Mouse (Mus musculus) midbrain, embryonic 11.5 days (tissue): ENCODE measurements around the gene 2310030G06Rik. TPM values are rescaled to one million over a fixed set of nuclear protein-coding genes. Genes with fewer than 3 reads are reported as not detected.

ENCODE experiments used
- ATAC-seq: fragments of 200-750 bp; cut with Nextera tagmentation; 2 replicates; pipeline ENCODE4 v1.8.0; 2017; ENCODE audit warnings: moderate TSS enrichment, moderate library complexity; ENCODE audit not compliant: low FRiP score
- DNase-seq: peaks from one replicate; pipeline ENCODE4 v3.0.0; 2015; ENCODE audit warnings: low spot score; ENCODE audit errors: missing footprints
- H3K27ac ChIP-seq: fragments of 300-500 bp; sonication (generic); 2 replicates; pipeline ENCODE4 v1.5.1; 2014; ENCODE audit warnings: low read depth, low read length
- H3K27me3 ChIP-seq: fragments of 300-500 bp; sonication (generic); 2 replicates; pipeline ENCODE4 v1.6.1; 2014; ENCODE audit warnings: mild to moderate bottlenecking, low read length, moderate library complexity, mixed read lengths; ENCODE audit not compliant: control insufficient read depth, insufficient read depth
- H3K36me3 ChIP-seq: fragments of 300-500 bp; sonication (generic); 2 replicates; pipeline ENCODE4 v1.6.1; 2014; ENCODE audit warnings: mild to moderate bottlenecking, low read length, moderate library complexity, mixed read lengths; ENCODE audit not compliant: control insufficient read depth, insufficient read depth
- H3K4me1 ChIP-seq: fragments of 300-500 bp; sonication (generic); 2 replicates; pipeline ENCODE4 v1.6.1; 2014; ENCODE audit warnings: low read length; ENCODE audit not compliant: control insufficient read depth, insufficient read depth
- H3K4me2 ChIP-seq: fragments of 300-500 bp; sonication (generic); 2 replicates; pipeline ENCODE4 v1.6.1; 2014; ENCODE audit warnings: mild to moderate bottlenecking, moderate library complexity
- H3K4me3 ChIP-seq: fragments of 300-500 bp; sonication (generic); 2 replicates; pipeline ENCODE4 v1.5.1; 2014; ENCODE audit warnings: low read depth, low read length
- H3K9ac ChIP-seq: fragments of 300-500 bp; sonication (generic); 2 replicates; pipeline ENCODE4 v1.6.1; 2014; ENCODE audit warnings: low read length
- H3K9me3 ChIP-seq: fragments of 300-500 bp; sonication (generic); 2 replicates; pipeline ENCODE4 v1.6.1; 2016; ENCODE audit warnings: low read length; ENCODE audit not compliant: control insufficient read depth
- WGBS: fragments of 180-500 bp; shearing (Covaris S2); extraction: QIAGEN DNeasy Blood & Tissue Kit; methylation state at CpG from one replicate; pipeline ENCODE4 v1.1.7; 2014; 5-methylcytosine and 5-hydroxymethylcytosine counted together
- polyA plus RNA-seq: library from polyadenylated mRNA; unstranded; fragments of >200 nt; fragmentation: Nextera tagmentation; extraction: Ambion mirVana; gene quantifications from 2 replicates; pipeline ENCODE4 v1.2.1, GENCODE M21; 2014

The 2310030G06Rik gene
- polyA plus RNA-seq, 1 experiment from 2014 or later = 1.2 TPM

DNA sequence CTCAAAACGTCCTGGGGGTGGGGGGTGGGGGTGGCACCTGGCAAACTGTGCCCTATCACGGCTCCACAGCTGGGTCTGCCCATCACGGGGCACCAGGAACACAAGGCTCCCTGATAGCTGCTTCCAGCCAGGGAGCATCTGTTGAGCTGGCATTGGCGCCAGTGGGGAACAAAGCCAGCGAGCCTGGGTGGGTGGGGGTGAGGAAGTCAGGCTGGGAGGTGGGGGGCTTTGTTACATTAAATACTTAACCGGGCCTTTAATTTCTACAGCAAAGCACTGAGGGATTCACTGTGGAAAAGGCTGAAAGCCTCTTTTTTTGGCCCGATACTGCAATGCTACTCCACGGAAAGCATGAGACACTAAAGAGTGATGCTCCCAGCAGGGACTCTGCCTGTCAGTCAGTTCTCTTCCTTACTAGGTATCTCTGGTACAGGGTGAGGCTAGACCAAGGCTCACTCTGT lies 23.9 kb downstream of the 2310030G06Rik start:
- DNase-seq = no peak

DNA sequence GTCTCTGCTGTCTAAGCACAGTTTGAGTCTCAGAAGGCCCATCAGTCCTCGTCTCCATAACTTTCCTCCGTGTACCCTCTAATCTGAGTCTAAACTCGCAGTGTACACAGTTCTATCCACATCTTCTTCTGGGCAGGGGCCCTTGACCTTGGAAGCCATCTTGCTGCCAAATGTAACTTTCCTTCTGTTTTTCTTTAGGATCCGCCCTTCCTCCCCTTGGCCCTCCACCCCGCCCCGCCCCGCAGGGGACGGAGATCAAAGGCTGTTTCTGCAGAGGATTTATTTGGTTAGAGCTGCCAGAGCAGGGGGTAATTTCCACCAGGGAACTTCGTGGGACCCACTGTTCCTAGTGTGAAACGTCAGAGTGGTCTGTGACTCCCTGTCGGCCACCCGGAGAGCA lies 25.3 kb downstream of the 2310030G06Rik start:
- WGBS = 37% methylated on average over 12 of the region's 12 CpGs
- Histone ChIP-seq H3K9me3 (no peaks in the 10 kb centered on the region), H3K9ac (no peak overlapping the region; the same call in 1 of the 2 replicates), H3K4me2 (no peak overlapping the region), H3K27ac (no peak overlapping the region), H3K27me3 (no peaks in the 10 kb centered on the region), H3K4me3 (no peak overlapping the region), H3K36me3 (no peaks in the 10 kb centered on the region), H3K4me1 (peaks cover 10% of the 10 kb centered on the region; the same call in 1 of the 2 replicates)
- ATAC-seq = no peak
- DNase-seq = no peak

More for the DNA sequence above, 23.9 kb downstream of the 2310030G06Rik start:
- Histone ChIP-seq H3K27me3 (no peaks in the 10 kb centered on the region), H3K36me3 (no peaks in the 10 kb centered on the region), H3K4me2 (no peak overlapping the region), H3K4me1 (peaks cover 20% of the 10 kb centered on the region), H3K9me3 (no peaks in the 10 kb centered on the region), H3K9ac (no peak overlapping the region), H3K4me3 (no peak overlapping the region), H3K27ac (no peak overlapping the region)
- 59% methylated on average over 8 of the region's 8 CpGs for WGBS
- ATAC-seq = no peak

DNA sequence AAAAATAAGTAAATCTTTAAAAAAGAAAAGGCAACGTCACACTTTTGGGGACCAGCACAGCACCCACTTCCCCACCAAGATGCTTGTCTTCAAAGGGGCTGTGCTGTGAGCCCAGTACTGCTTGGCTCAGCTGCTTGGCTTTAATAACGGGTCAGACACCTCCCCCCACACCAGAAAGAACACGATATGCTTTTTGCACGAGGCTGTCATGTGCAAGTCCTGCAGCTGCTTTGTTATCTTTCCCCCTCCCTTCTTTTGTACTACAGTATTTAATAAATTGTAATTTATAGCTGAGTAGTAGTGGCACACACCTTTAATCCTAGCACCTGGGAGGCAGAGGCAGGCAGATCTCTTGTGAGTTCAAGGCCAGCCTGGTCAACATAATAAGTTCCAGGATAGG lies 27.5 kb downstream of the 2310030G06Rik start:
- DNase-seq = no peak
- WGBS = 87% methylated on average over 4 of the region's 4 CpGs
- H3K4me2 ChIP-seq = no peak overlapping the region

DNA sequence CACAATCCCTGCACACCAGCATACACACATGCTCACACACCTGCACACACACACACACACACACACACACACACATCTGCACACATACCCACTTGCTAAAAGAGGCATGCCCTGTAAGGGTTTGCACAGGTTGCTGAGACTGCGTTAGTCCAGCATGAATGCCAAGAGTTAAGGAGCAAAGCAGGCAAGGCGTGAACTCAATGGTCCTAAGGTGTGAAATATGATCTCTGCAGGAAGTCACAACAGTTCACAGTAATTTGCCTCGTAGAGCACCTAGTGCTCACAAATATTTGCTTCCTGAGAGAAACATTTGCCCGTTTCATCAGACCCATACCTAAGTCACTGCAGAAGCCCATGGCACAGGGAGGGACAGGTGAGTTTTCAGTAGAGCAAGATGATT lies 32.1 kb downstream of the 2310030G06Rik start:
- no peaks in the 10 kb centered on the region for H3K4me1 ChIP-seq
- H3K36me3 ChIP-seq = no peaks in the 10 kb centered on the region
- no peaks in the 10 kb centered on the region for H3K9me3 ChIP-seq
- no peak overlapping the region for H3K4me3 ChIP-seq
- H3K4me2 ChIP-seq = no peak overlapping the region
- 71% methylated on average over 4 of the region's 4 CpGs for WGBS
- ATAC-seq = no peak
- DNase-seq = no peak
- H3K9ac ChIP-seq = no peak overlapping the region
- H3K27ac ChIP-seq = no peak overlapping the region
- H3K27me3 ChIP-seq = no peaks in the 10 kb centered on the region

More for the DNA sequence above, 27.5 kb downstream of the 2310030G06Rik start:
- no peak overlapping the region for H3K4me3 ChIP-seq
- H3K4me1 ChIP-seq = 0 out of 2 replicates have a peak, but pooled peaks cover 3% of the 10 kb centered on the region
- H3K9ac ChIP-seq = no peak overlapping the region
- no peaks in the 10 kb centered on the region for H3K27me3 ChIP-seq
- no peaks in the 10 kb centered on the region for H3K9me3 ChIP-seq
- H3K27ac ChIP-seq = no peak overlapping the region
- no peaks in the 10 kb centered on the region for H3K36me3 ChIP-seq
- ATAC-seq = no peak

DNA sequence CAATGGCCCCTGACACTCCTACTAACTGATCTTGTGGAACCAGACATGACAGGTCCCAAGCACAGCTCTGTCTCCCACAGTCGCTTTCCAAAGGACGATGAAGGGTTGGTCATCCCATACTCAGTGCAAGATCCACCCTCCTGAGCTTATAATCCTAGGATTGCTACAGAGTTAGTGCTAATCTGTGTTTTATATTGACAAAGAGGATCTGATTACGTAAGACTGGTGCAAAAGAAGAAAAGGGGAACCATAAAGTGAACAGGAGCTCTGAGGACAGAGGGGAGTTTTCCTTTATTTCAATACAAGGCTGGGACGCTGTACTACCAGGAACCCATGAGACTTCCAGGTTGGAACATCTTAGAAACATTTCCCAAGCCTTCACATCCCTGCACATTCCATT lies 35.0 kb downstream of the 2310030G06Rik start:
- no peaks in the 10 kb centered on the region for H3K27me3 ChIP-seq
- WGBS = 80% methylated on average over 4 of the region's 4 CpGs
- ATAC-seq = no peak
- no peaks in the 10 kb centered on the region for H3K36me3 ChIP-seq
- H3K4me1 ChIP-seq = no peaks in the 10 kb centered on the region
- H3K4me2 ChIP-seq = no peak overlapping the region
- H3K9ac ChIP-seq = no peak overlapping the region
- no peak overlapping the region for H3K4me3 ChIP-seq
- DNase-seq = no peak
- H3K9me3 ChIP-seq = no peaks in the 10 kb centered on the region
- no peak overlapping the region for H3K27ac ChIP-seq

DNA sequence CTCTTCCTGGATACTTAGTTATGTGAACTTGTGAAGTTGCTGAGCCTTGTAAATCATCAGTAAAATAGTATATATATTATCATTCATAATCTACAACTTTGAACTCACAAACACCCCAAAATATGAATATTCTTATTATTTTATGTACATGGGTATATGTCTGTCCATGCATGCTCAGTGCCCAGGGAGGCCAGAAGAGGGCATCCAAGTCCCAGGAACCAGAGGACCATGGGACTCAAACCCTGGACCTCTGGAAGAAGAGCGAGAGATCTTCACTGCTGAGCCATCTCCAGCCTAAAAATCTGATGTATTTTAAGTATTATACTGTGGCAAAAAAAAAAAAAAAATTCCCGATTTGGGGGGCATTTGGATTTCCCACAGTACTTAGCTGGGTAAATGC lies 37.2 kb downstream of the 2310030G06Rik start:
- Histone ChIP-seq H3K27me3 (no peaks in the 10 kb centered on the region), H3K9me3 (no peaks in the 10 kb centered on the region), H3K4me2 (no peak overlapping the region), H3K4me3 (no peak overlapping the region), H3K27ac (no peak overlapping the region), H3K36me3 (no peaks in the 10 kb centered on the region), H3K9ac (no peak overlapping the region), H3K4me1 (no peaks in the 10 kb centered on the region)
- DNase-seq (no peak), ATAC-seq (no peak)
- WGBS = 26% methylated on average over 2 of the region's 2 CpGs

DNA sequence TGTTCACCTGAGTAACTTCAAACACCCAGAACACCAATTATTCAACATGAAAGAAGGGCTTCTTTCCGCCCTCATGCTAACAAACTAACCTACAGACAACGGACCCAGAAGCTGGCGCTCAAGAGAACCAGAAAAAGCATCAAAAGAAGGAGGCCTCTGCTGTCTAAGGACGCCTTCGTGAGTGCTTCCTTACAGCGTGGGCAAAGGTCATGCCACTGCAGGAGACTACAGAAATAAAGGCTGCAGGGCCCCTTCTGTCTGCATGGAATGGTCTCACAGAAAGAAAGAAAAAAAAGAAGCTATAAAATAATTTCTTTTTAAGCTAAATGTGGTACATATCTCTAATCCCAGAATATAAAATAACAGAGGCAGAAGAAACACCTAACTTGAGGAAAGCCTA lies 41.4 kb downstream of the 2310030G06Rik start:
- no peak overlapping the region for H3K4me2 ChIP-seq
- no peak overlapping the region for H3K4me3 ChIP-seq
- 51% methylated on average over 6 of the region's 6 CpGs for WGBS
- H3K27me3 ChIP-seq = no peaks in the 10 kb centered on the region; the same call in 1 of the 2 replicates
- no peak overlapping the region for H3K9ac ChIP-seq
- DNase-seq (no peak), ATAC-seq (no peak)
- H3K4me1 ChIP-seq = no peaks in the 10 kb centered on the region
- H3K27ac ChIP-seq = no peak overlapping the region
- H3K9me3 ChIP-seq = no peaks in the 10 kb centered on the region
- no peaks in the 10 kb centered on the region for H3K36me3 ChIP-seq

DNA sequence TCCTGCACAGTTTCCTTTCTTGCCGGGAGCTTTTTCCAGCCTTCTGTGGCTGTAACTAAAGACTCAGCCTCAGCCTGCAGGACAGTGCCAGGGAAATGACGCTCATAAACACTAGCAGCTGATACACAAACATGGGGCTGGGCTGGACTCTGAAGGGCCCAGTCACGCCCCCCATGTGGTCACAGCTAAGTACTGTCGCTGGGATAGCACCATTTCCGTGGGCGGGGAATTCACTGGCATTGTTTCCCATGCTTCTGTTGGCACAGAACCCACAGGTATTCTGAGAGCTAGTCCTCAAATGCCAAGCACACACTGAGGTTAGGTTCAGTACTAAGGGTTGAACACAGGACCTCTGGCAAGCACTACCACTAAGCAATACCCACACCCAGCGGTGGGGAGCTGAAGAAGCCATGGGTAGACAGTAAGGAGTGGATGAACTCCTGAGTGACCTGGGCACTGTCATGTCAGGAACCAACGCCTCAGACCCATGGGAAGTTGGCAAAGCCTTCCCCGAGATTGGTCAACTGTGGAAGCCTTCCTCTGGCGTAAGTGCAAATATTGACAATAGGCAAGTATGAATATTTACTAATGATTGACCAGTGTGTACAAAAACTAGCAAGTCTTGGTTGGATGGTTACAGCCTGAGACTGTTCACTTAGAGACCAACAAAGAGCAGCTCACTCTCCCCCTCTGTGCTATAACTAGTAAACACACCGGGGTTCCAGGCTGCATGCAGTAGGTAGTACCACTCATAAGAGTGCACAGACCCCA lies 45.2 kb downstream of the 2310030G06Rik start:
- Histone ChIP-seq H3K4me3 (no peak overlapping the region), H3K27ac (no peak overlapping the region), H3K9ac (no peak overlapping the region), H3K27me3 (no peaks in the 10 kb centered on the region; the same call in 1 of the 2 replicates), H3K9me3 (no peaks in the 10 kb centered on the region), H3K4me2 (no peak overlapping the region), H3K4me1 (peaks cover 20% of the 10 kb centered on the region), H3K36me3 (no peaks in the 10 kb centered on the region)
- 69% methylated on average over 11 of the region's 11 CpGs for WGBS
- ATAC-seq (no peak), DNase-seq (peak; percentile 83)
